Comparison of ENCODE assay signal across 8 mouse cellular contexts in the genomic region with DNA sequence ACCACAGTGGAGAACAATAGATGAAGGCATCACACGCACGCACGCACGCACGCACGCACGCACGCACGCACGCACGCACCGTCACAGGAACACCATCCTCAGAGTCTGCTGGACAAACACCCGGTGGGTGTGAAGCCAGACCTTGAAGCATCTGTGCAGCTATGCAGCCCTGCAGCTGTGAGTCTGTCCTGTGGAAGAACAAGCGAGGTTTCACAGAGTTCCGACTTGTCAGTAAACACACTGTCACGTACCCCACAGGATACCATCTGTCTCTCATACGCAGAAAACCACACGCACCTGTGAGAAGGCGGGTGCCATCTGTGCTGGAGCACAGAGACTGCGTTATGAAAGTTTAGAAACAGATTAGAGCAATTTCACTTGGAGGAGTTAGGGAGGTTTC. TPM values are rescaled to one million over a fixed set of nuclear protein-coding genes. Genes with fewer than 3 reads are reported as not detected.
DNase-seq lines count a peak whose midpoint lies in the region; ATAC-seq lines count a peak whose summit lies in the region.

No protein-coding gene starts in this region.

- peak; percentile 17 for DNase-seq in 416B (ENCODE audit: low read depth)
- peak; percentile 89 for DNase-seq in CD4-positive helper T cell, adult 2 months (ENCODE audit: low read depth, low spot score)
- DNase-seq in thymus, postnatal 14 days, result peak; percentile 84
- no peak for DNase-seq in ovary, postnatal 36 days (ENCODE audit: low spot score)
- DNase-seq in kidney, postnatal 36 days, result no peak
- DNase-seq in urinary bladder, postnatal 36 days (ENCODE audit: low spot score in 2 of 2), result no peak

- ATAC-seq in hematopoietic stem cell, adult 5-6 weeks (replicated peaks in 1 of 2; ENCODE audit: insufficient read depth in 1 of 2, low FRiP score in 2 of 2, low TSS enrichment in 1 of 2, low read depth in 1 of 2, poor library complexity in 2 of 2, severe bottlenecking in 2 of 2), result peak; percentile 61 to 68
- peak; percentile 46 for ATAC-seq in megakaryocyte-erythroid progenitor cell, adult 5-6 weeks (replicated peaks; ENCODE audit: low FRiP score, low TSS enrichment, poor library complexity, severe bottlenecking)

RNA-seq across cellular contexts. Expression of a gene that starts 22.0 kb away (rescaled TPM):
- total RNA-seq in hematopoietic stem cell, adult 5-6 weeks (2017), result 28.5 and 36.1 TPM in 2 replicates
- total RNA-seq in megakaryocyte-erythroid progenitor cell, adult 5-6 weeks (2014; fragmentation: Nextera tagmentation), result 30.8 and 35.1 TPM in 2 replicates
- 14.4 and 20.5 TPM in 2 replicates for total RNA-seq in megakaryocyte-erythroid progenitor cell, adult 5-6 weeks (2017)

RNA-seq across cellular contexts. Expression of a gene that starts 44.0 kb away (rescaled TPM):
- total RNA-seq in hematopoietic stem cell, adult 5-6 weeks (2017), result not detected in 2 replicates
- not detected in 2 replicates for total RNA-seq in megakaryocyte-erythroid progenitor cell, adult 5-6 weeks (2014; fragmentation: Nextera tagmentation)
- not detected in 2 replicates for total RNA-seq in megakaryocyte-erythroid progenitor cell, adult 5-6 weeks (2017)

Comparison
In these comparisons a context has a peak if more than half of its experiments do, and no peak if none do; other contexts are left out.
1. DNase-seq: peak in 416B (single experiment), CD4-positive helper T cell, adult 2 months (single experiment) and thymus, postnatal 14 days (single experiment); none in ovary, postnatal 36 days (single experiment), kidney, postnatal 36 days (0 of 2) and urinary bladder, postnatal 36 days (0 of 2).